ENCODE assay signal across 27 mouse cellular contexts in genomic region chr4:43129750-43130149, GRCm38 (mm10).
"Had no signal": no experiment of that assay in that cellular context is flagged by ENCODE, and none has a peak within 500 bp of the region (broad histone marks: within the 10 kb centered on the region; RNA-seq: fewer than 3 reads in every experiment).

No protein-coding gene starts in this region.

- H3K27ac ChIP-seq: embryonic facial prominence, embryonic 10.5 days; embryonic facial prominence, embryonic 12.5 days; embryonic facial prominence, embryonic 13.5 days; embryonic facial prominence, embryonic 15.5 days; forebrain, embryonic 10.5 days; forebrain, embryonic 12.5 days; forebrain, embryonic 13.5 days; forebrain, embryonic 15.5 days; gastrocnemius, adult 2 months; heart, adult 2 months had no signal

- H3K27me3 ChIP-seq: embryonic facial prominence, embryonic 12.5 days; embryonic facial prominence, embryonic 13.5 days; embryonic facial prominence, embryonic 15.5 days; forebrain, embryonic 12.5 days; forebrain, embryonic 13.5 days; forebrain, embryonic 15.5 days had no signal

- H3K4me1 ChIP-seq: embryonic facial prominence, embryonic 10.5 days; embryonic facial prominence, embryonic 12.5 days; embryonic facial prominence, embryonic 13.5 days; embryonic facial prominence, embryonic 15.5 days; forebrain, embryonic 10.5 days; forebrain, embryonic 12.5 days; forebrain, embryonic 13.5 days; forebrain, embryonic 15.5 days had no signal

- ATAC-seq: forebrain, embryonic 13.5 days; forebrain, embryonic 14.5 days; forebrain, embryonic 15.5 days; forebrain, embryonic 16.5 days; forebrain, postnatal 0 days had no signal

- H3K36me3 ChIP-seq: embryonic facial prominence, embryonic 10.5 days; embryonic facial prominence, embryonic 12.5 days; embryonic facial prominence, embryonic 13.5 days; embryonic facial prominence, embryonic 15.5 days; forebrain, embryonic 10.5 days; forebrain, embryonic 12.5 days; forebrain, embryonic 15.5 days had no signal

- H3K4me2 ChIP-seq: embryonic facial prominence, embryonic 12.5 days; embryonic facial prominence, embryonic 13.5 days; embryonic facial prominence, embryonic 15.5 days; forebrain, embryonic 12.5 days; forebrain, embryonic 13.5 days; forebrain, embryonic 15.5 days had no signal

- H3K9ac ChIP-seq: embryonic facial prominence, embryonic 12.5 days; embryonic facial prominence, embryonic 13.5 days; embryonic facial prominence, embryonic 15.5 days; forebrain, embryonic 12.5 days; forebrain, embryonic 13.5 days; forebrain, embryonic 15.5 days; forebrain, postnatal 0 days had no signal

- H3K4me3 ChIP-seq: embryonic facial prominence, embryonic 10.5 days; embryonic facial prominence, embryonic 12.5 days; embryonic facial prominence, embryonic 13.5 days; embryonic facial prominence, embryonic 15.5 days; erythroblast, embryonic 14.5 days; forebrain, embryonic 10.5 days; forebrain, embryonic 12.5 days; forebrain, embryonic 13.5 days; forebrain, embryonic 15.5 days; gastrocnemius, adult 2 months; heart, adult 2 months had no signal

- DNase-seq: cerebellum, adult 9-10 months; cerebellum, adult 9-11 months; cerebellum, postnatal 10 days; cerebellum, postnatal 14 days; cerebellum, postnatal 25 days; cerebellum, postnatal 36 days; embryo, embryonic 11 days; forebrain, postnatal 0 days; gastrocnemius, adult 2 months; gastrocnemius, postnatal 10 days; gastrocnemius, postnatal 14 days; gastrocnemius, postnatal 25 days; gastrocnemius, postnatal 36 days; heart, adult 11 months; heart, adult 18-20 months; heart, adult 2 months had no signal

- H3K9me3 ChIP-seq: embryonic facial prominence, embryonic 10.5 days; embryonic facial prominence, embryonic 12.5 days; embryonic facial prominence, embryonic 13.5 days; embryonic facial prominence, embryonic 15.5 days; forebrain, embryonic 10.5 days; forebrain, embryonic 12.5 days; forebrain, embryonic 13.5 days; forebrain, embryonic 15.5 days had no signal
